Mouse (Mus musculus) embryonic stem cell, embryonic (primary cell): ENCODE data around the gene Adh6a.

Experiments used
- CTCF ChIA-PET, 4 experiments: fragments of 300-600 bp in 2 of 4; fragments of 350-600 bp in 2 of 4; sonication (Branson Sonifier 250); formaldehyde crosslinking; loops; one replicate each; lab custom pipeline; 2022; ENCODE audit warnings: inconsistent platforms in 2 of 4; lab: Charles Lee
- POLR2A ChIA-PET, 4 experiments: fragments of 300-600 bp in 2 of 4; fragments of 350-600 bp in 2 of 4; sonication (Branson Sonifier 250); formaldehyde crosslinking; loops; one replicate each; lab custom pipeline; 2022; ENCODE audit warnings: antibody characterized with exemption in 4 of 4, inconsistent platforms in 1 of 4; lab: Charles Lee

Adh6a gene

DNA sequence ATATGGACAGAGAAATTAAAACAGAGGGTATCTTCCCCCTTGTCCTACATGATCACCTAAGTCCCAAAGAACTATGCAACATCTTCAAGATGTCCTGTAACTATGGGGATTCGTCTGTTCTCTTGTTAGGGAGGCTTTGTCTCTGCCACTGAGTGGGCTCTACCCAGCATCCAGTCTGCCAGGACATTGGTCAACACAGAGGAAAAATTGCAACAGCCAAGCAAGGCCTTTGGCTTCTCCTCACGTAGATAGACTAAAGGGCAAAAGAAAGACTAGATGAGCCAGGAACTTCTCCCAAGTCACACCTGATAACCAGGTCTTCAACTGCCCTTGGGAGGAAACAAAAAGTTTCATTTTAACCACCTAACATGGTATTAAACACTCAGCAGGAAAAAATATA is 62.1 kb downstream of the Adh6a start:
- POLR2A ChIA-PET: no interaction called here
- CTCF ChIA-PET: no interaction called here
